Mouse (Mus musculus) gastrocnemius, postnatal 36 days (tissue): ENCODE measurements around the gene Gm45711. TPM values are rescaled to one million over a fixed set of nuclear protein-coding genes. Genes with fewer than 3 reads are reported as not detected.

Experiments
- DNase-seq, 2 experiments: peaks; one replicate each; pipeline ENCODE4 v3.0.0; 2022
- intact Hi-C: fragments of 180-260 bp; cut with DNase I; formaldehyde crosslinking; loops from one replicate; pipeline ENCODE4 v1.15.1; 2025
- total RNA-seq, 2 experiments: library from RNA; stranded (reverse); gene quantifications; 2 replicates each; pipeline ENCODE4 v1.2.3; 2021

Gene Gm45711
- total RNA-seq, 2 experiments from 2014 or later = not detected

GRCm38 (mm10) chr8:104248276-104248675, 61.6 kb downstream of the Gm45711 start, which contains the start of gene Tk2:
Gene Tk2, minus strand, starts transcription at chr8:104248558.
- intact Hi-C loops = no loop called here

DNA sequence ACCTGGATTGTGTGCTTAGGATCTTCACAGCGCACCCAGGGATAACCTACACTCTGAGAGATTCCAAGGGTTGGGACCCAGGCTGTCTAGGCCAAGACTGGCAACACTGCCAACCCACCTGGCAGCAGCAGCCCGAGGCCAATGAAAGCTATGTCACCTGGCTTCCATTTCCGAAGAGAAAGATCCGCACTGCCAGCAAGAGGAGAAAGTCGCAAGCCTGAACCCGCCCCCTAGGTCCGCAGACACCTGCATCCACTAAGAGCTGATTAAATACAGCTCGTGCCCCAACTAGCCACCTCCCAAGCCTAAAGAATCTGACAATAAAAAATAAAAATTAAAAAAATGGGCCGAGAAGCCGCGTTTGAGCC, 62.0 kb downstream of the Gm45711 start:
- intact Hi-C loops = no loop called here
- DNase-seq = no peak

More at GRCm38 (mm10) chr8:104248276-104248675, 61.6 kb downstream of the Gm45711 start, which contains the start of gene Tk2:
- DNase-seq = peak; percentile 59 to 60

GRCm38 (mm10) chr8:104247054-104247907, 62.6 kb downstream of the Gm45711 start:
- DNase-seq = no peak
- intact Hi-C loops = no loop called here

DNA sequence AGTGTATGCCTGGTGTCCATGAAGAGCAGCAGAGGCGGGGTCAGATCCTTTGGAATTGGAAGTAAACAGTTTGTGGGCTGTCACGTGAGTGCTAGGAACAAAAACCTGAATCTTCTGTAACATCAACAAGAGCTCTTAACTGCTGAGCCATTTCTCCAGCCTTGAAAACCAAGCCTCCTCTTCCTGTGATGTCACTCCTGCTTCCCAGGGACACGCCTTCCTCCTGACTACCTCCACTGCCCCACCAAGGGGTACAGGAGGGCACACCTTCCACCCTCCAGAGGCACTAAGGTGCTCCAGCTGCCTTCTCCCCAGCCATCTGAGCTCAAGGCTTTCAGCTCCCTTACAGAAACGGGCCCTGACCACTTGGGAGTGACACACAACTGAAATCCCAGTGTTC, 63.3 kb downstream of the Gm45711 start:
- no peak for DNase-seq
- intact Hi-C loops = no loop called here

GRCm38 (mm10) chr8:104242038-104242644, 67.7 kb downstream of the Gm45711 start:
- DNase-seq = no peak
- intact Hi-C loops = no loop called here

GRCm38 (mm10) chr8:104239418-104239861, 70.4 kb downstream of the Gm45711 start:
- DNase-seq = no peak
- intact Hi-C loops = no loop called here

GRCm38 (mm10) chr8:104234573-104234972, 75.3 kb downstream of the Gm45711 start:
- intact Hi-C loops = no loop called here
- no peak for DNase-seq

GRCm38 (mm10) chr8:104232919-104233318, 77.0 kb downstream of the Gm45711 start:
- intact Hi-C loops = no loop called here
- no peak for DNase-seq

- intact Hi-C loops = no loop called here
- no peak for DNase-seq
Measured at GRCm38 (mm10) chr8:104232039-104232438, 77.8 kb downstream of the Gm45711 start.

Other genes starting within 250 kb of the Gm45711 start
- gene Cdh5, start 208.5 kb downstream of the Gm45711 start, total RNA-seq = 10 to 100 TPM; 40.2 to 46.1 TPM
- gene Bean1, start 139.6 kb downstream of the Gm45711 start, total RNA-seq = under 1 TPM; 0.27 to 0.31 TPM
- 1 to 10 TPM; 2.7 to 3.5 TPM for gene Tk2, start 61.5 kb downstream of the Gm45711 start, total RNA-seq
- 1 to 10 TPM; 1.3 to 2.7 TPM for gene Cklf, start 59.2 kb downstream of the Gm45711 start, total RNA-seq
- gene Cmtm2a, start 16.9 kb downstream of the Gm45711 start, total RNA-seq = not detected
- gene Cmtm1, start 64 bp upstream of the Gm45711 start, total RNA-seq = not detected
- gene Gm11020, start 11.5 kb upstream of the Gm45711 start, total RNA-seq = not detected
- gene Cmtm2b, start 12.1 kb upstream of the Gm45711 start, total RNA-seq = not detected
- gene Cmtm3, start 29.3 kb upstream of the Gm45711 start, total RNA-seq = 1 to 10 TPM; 5.1 to 5.7 TPM
- gene Cmtm4, start 85.7 kb upstream of the Gm45711 start, total RNA-seq = 1 to 10 TPM; 4.2 to 4.9 TPM
- gene Dync1li2, start 133.0 kb upstream of the Gm45711 start, total RNA-seq = 100 to 1,000 TPM in 1 of 2 experiments, 10 to 100 TPM in 1; 82.6 to 121 TPM
- gene Terb1, start 199.8 kb upstream of the Gm45711 start, total RNA-seq = not detected
- gene Nae1, start 224.6 kb upstream of the Gm45711 start, total RNA-seq = 10 to 100 TPM; 18.6 to 23.8 TPM
- gene Car7, start 224.6 kb upstream of the Gm45711 start, total RNA-seq = under 1 TPM; 0.25 to 0.61 TPM